Mouse (Mus musculus) CD4-positive, CD25-positive, alpha-beta regulatory T cell, adult 2 months (primary cell): Measurements from ENCODE around the gene Olfr99.
"Not testable (repeated sequence)": the region's sequence is repeated elsewhere in the genome, so short reads cannot be mapped to it uniquely, and the experiment has no call there.

ENCODE experiments used
- DNase-seq: peaks from one replicate; pipeline ENCODE4 v3.0.0-alpha.2; 2012; ENCODE audit warnings: low read depth, low spot score

The Olfr99 gene

DNA sequence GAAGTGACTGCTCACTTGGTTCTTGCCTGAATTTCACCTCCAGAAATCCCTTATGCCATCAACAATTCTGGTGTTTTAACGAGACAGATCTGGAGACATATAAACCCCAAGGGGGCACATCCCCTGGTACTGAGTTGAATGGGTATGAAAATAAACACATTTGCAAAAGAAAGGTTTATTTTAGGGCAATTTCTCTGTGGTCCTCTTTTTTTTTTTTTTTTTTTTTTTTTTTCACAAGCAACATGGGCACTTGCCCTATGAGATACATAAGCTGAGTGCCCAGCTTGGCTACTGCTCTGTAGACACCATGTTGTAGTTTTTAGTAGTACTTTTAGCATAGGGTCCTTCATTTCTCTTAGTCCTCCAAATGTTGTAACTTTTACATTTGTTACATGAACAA is at the start of gene Olfr99:
Olfr99 (minus strand) TSS at position 101 of the 400 bp plus-strand sequence.
- DNase-seq: no peak

DNA sequence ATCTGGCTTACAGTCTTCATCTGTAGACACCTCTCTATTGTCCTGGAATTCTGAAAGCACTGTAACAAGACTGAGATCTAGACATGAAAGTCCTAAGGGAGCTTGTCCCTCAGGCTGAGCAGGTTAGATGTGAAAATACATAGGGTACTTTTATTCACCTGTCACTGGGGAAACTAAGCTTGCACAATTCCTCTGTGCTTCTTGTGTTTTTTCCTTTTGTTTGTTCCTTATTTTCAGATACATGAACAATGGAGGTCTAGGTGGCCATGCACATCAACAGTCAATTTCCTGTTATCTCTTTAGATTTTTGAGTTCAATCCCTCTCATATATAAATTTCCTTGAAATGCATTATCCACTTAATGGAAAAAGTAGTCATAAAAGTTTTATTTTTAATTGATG is 33.7 kb upstream of the Olfr99 start, which contains the start of gene Olfr102:
Olfr102 (minus strand) TSS at position 101 of the 400 bp plus-strand sequence.
- DNase-seq: no peak

GRCm38 (mm10) chr17:37310146-37310699 is 27.0 kb upstream of the Olfr99 start:
- no peak for DNase-seq

DNA sequence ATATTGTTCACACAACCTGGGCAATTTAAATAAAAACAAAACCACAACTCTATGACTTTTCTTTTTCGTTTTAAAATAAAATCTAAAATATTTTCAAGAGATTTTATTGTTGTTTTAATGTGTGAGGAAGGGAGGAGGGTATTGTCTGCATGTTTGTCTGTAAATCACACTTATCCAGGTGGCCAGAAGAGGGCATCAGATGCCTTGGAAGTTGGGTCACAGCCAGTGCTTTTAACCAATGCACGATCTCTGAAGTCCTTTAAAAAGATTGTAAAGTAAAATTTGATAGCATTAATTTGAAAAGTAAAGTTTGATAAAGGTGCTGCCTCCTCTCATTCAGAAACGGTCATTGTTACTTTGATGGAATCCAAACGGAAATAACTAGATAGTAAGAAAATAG is 25.2 kb upstream of the Olfr99 start:
- DNase-seq: no peak

DNA sequence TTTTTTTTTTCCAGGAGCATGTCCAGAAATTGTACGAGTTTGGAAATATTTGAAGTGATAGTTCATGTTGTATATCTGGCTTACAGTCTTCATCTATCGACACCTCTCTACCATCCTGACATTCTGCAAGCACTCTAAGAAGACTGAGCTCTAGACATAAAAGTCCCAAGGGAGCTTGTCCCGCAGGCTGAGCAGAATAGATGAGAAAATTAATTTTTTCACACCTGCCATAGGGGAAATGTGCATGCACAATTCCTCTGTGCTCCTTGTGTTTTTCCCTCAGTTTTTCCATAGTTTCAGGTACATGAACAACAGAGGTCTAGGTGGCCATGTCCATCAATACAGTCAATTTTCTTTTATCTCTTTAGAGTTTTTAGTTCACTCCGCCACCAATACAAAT is 21.0 kb upstream of the Olfr99 start, which contains the start of gene Olfr101:
Olfr101 (minus strand) TSS at position 101 of the 400 bp plus-strand sequence.
- no peak for DNase-seq

- DNase-seq: no peak
Observed at GRCm38 (mm10) chr17:37280331-37280730, 2.9 kb downstream of the Olfr99 start.

GRCm38 (mm10) chr17:37276573-37276972 is 6.7 kb downstream of the Olfr99 start:
- no peak for DNase-seq

DNA sequence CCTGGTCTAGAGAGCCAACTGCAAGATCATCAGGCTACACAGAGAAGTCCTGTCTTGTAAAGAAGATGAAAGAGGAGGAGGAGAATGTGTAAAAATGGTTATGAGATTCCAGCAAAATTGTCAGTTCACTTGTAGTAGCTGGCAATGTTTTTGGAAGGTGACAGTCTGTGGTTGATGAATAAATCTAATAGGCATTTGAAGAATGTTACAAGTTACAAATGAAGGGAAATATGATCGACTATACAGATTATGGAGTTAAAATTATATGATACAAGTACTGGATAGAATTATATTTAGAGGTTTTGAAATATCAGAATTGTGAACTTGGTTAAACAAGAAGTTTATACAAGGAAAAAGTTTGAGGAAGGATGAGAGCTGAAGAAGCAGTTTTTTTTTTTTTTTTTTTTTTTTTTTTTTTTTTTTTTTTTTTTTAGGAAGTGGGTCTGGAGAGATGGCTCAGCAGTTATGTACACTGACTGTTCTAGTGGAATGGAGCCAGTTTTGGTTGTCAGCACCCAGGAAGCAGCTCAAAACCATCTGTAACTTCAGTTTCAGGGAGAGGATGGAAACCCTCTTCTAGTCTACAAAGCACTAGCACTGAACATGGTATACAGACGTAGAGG is 7.5 kb downstream of the Olfr99 start:
- DNase-seq: no peak

DNA sequence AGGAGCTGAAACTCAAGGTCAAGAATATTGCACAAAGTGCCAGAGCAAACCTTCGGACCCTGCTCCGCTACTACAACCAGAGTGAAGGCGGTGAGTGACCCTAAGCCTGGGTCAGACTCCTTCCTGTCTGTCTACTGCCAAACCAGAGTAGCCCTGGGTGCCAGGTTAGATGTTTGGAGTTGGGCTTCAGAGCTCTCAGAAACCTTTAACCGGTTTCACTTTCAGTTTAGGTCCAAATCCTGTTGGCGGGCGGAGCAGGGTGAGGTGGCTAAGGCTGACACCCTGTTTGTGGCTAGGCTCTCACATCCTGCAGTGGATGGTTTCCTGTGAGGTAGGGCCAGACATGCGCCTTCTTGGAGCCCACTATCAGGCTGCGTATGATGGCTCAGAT is 12.6 kb downstream of the Olfr99 start:
- peak; percentile 90 for DNase-seq

GRCm38 (mm10) chr17:37270058-37270701 is 13.1 kb downstream of the Olfr99 start, which contains the start of gene H2-M3:
Gene H2-M3 (plus strand): TSS chr17:37270220.
- peak; percentile 95 for DNase-seq

DNA sequence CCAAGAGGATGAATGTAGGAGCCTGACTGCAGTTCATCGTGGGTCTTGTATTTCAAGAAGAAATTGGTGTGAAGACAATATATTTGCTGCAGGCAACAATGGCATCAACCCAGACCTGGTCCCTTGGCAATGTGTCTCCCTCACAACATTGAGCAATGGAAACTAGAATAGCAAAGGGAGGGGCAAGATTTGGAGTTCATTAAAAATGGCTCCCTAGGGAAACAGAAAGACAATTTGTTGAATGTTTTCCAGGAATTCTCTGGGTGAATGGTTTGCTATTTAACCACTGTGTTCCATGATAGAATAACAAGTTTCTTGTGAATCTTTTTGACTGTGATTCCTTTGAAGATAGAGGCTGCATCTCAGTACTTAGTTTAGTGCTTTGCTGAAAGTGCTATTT is 19.6 kb downstream of the Olfr99 start, which contains the start of gene Olfr98:
Olfr98 (minus strand) TSS at position 124 of the 400 bp plus-strand sequence.
- no peak for DNase-seq

- peak; percentile 77 for DNase-seq
Observed at GRCm38 (mm10) chr17:37250544-37250943, 32.7 kb downstream of the Olfr99 start.

GRCm38 (mm10) chr17:37249460-37249859 is 33.8 kb downstream of the Olfr99 start:
- no peak for DNase-seq

DNA sequence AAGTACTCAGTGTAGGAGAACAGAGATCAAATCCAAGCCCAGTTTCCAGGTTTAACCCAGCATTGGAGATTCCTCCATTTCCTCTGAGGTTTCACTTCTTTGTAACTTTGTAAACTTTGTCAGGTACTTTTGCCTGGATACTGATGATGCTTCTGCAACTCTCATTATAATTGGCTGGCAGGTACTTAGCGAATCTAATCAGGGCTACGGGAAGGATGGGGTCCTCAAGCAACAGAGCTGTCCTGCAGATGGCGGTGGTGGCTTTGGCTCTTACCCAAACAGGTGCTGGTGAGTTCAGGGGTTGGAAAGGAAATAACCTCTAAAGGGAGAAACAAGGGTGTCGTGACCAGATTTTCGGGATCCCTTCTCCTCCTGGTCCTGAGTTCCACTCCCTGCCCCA is 36.5 kb downstream of the Olfr99 start:
- DNase-seq: peak; percentile 83

- no peak for DNase-seq
Observed at GRCm38 (mm10) chr17:37242198-37242597, 41.1 kb downstream of the Olfr99 start.

- not testable (repeated sequence) for DNase-seq
Observed at GRCm38 (mm10) chr17:37237230-37237629, 46.0 kb downstream of the Olfr99 start, which contains the start of gene Olfr97. Gene Olfr97 (minus strand): TSS chr17:37237330.
